Mouse (Mus musculus): ENCODE data around the gene Cdca5. TPM values are rescaled to one million over a fixed set of nuclear protein-coding genes. Genes with fewer than 3 reads are reported as not detected.

Cdca5 gene
- polyA plus RNA-seq, 1 experiment = 50.5 TPM

DNA sequence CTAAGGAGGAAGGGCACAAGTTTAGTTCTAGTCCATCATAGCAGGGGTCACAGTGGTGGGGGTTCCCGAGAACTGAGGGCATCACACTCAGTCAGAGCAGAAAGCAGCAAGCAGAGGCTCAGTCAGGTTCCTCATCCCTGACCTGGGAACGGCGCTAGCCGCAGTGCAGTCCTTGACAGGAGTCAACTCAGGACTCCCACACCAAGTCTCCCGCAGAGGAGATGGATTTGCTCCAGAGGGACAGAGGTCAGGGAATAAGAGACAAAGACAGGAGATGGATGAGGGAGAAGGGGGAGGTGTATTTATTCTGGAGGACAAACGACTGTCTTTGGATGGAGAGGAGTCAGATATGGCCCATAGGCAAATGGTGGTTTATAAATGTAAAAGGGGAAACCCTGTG is 28.3 kb downstream of the Cdca5 start:
- H3K4me1 ChIP-seq (ENCODE audit: control insufficient read depth, insufficient read depth, low read length) = no peaks in the 10 kb centered on the region
- TF ChIP-seq EP300 (IDR thresholded peaks at IDR 0.05; ENCODE audit: insufficient read depth, low read depth, low read length) (no peak), CTCF (IDR thresholded peaks at IDR 0.05; ENCODE audit: low read depth, low read length) (no peak), POLR2A (IDR thresholded peaks at IDR 0.05; ENCODE audit: insufficient read depth, low read length) (no peak)
- H3K9me3 ChIP-seq (replicated peaks; ENCODE audit: control insufficient read depth, insufficient read depth, low read length, poor library complexity, severe bottlenecking) = no peaks in the 10 kb centered on the region
- no peak overlapping the region for H3K9ac ChIP-seq (ENCODE audit: low read depth, poor library complexity, severe bottlenecking)
- peaks cover 14% of the 10 kb centered on the region for H3K36me3 ChIP-seq (ENCODE audit: control insufficient read depth, insufficient read depth, low read length, poor library complexity, severe bottlenecking)
- no peak overlapping the region for H3K4me3 ChIP-seq (ENCODE audit: low read depth, low read length)
- H3K27ac ChIP-seq (ENCODE audit: insufficient read depth, low read length) = no peak overlapping the region
- no peaks in the 10 kb centered on the region for H3K27me3 ChIP-seq (ENCODE audit: control insufficient read depth, insufficient read depth, low read length, poor library complexity, severe bottlenecking)

DNA sequence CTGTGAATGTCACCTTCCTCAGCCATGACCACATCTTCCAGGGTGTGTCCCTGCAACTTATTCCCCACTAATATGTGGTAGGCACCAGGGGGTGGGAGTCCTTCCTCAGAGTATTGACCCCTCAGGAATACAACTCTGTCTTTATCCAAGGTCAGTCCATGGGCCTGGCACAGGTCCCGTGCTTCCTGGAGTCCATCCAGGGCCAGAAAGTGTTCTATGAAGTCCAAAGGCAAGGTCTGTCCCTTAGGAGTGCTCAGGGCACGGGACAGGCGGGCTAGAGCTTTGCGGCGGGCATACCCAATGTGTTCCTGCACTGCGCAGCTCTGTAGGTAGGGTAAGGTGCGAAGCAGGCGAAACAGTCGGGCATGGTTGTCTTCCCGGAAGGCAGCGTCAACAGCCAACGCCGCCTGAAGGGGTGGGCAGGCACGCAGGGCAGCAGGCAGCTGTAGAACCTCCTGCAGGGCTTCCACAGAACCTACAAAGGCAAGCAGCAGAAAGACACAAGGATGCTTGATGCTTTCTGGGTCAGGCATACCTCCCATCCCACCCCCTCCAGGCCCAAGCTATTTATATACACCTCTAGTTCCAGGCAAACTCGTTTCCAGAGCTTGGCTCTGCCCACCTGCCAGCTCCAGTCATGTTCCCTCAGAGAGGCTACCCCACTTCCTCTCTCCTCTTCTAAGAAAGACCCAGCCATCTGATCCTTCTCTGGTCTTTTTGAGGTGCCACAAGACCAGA is 31.5 kb downstream of the Cdca5 start:
- H3K4me3 ChIP-seq (ENCODE audit: low read depth, low read length) = no peak overlapping the region
- peaks cover 2% of the 10 kb centered on the region for H3K4me1 ChIP-seq (ENCODE audit: control insufficient read depth, insufficient read depth, low read length)
- peaks cover 14% of the 10 kb centered on the region for H3K36me3 ChIP-seq (ENCODE audit: control insufficient read depth, insufficient read depth, low read length, poor library complexity, severe bottlenecking)
- no peaks in the 10 kb centered on the region for H3K27me3 ChIP-seq (ENCODE audit: control insufficient read depth, insufficient read depth, low read length, poor library complexity, severe bottlenecking)
- TF ChIP-seq CTCF (IDR thresholded peaks at IDR 0.05; ENCODE audit: low read depth, low read length) (no peak), EP300 (IDR thresholded peaks at IDR 0.05; ENCODE audit: insufficient read depth, low read depth, low read length) (no peak), POLR2A (IDR thresholded peaks at IDR 0.05; ENCODE audit: insufficient read depth, low read length) (no peak)
- H3K9me3 ChIP-seq (replicated peaks; ENCODE audit: control insufficient read depth, insufficient read depth, low read length, poor library complexity, severe bottlenecking) = no peaks in the 10 kb centered on the region
- 0 out of 2 replicates have a peak overlapping the region, but pooled peaks have one; percentile 86 for H3K9ac ChIP-seq (ENCODE audit: low read depth, poor library complexity, severe bottlenecking)
- no peak overlapping the region for H3K27ac ChIP-seq (ENCODE audit: insufficient read depth, low read length)

DNA sequence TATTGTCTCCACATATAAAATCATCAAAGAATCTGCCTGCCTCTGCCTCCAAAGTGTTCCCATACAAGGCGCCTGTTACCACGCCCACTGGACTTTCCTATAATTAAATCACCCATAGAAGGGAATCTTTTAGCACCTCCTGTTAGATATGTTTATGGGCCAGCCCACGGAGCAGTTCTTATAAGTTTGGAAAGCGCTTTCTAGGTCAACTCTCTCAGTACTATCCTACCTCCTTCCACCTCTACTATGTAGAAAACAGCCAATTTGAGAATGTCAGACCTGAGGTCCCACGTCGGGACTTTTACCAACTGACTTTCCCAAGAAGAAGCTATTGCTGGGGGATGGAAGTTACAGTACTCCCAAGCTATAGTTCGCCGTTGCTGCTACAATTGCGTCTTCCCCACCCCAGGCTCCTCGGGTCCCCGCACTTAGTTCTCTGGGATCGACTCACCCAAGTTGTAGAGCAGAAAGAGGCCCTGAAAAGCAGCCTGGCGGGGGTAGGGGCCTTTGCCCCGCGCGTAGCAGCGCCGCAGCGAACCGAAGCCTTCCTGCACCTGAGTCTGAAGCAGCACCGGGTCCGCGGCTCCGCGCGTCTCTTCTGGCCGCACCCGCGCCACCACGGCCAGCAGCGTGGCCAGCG is 32.7 kb downstream of the Cdca5 start:
- Histone ChIP-seq H3K36me3 (ENCODE audit: control insufficient read depth, insufficient read depth, low read length, poor library complexity, severe bottlenecking) (peaks cover 14% of the 10 kb centered on the region), H3K4me1 (ENCODE audit: control insufficient read depth, insufficient read depth, low read length) (peaks cover 2% of the 10 kb centered on the region), H3K27me3 (ENCODE audit: control insufficient read depth, insufficient read depth, low read length, poor library complexity, severe bottlenecking) (no peaks in the 10 kb centered on the region), H3K9me3 (replicated peaks; ENCODE audit: control insufficient read depth, insufficient read depth, low read length, poor library complexity, severe bottlenecking) (no peaks in the 10 kb centered on the region), H3K9ac (ENCODE audit: low read depth, poor library complexity, severe bottlenecking) (peak overlapping the region; percentile 86), H3K4me3 (ENCODE audit: low read depth, low read length) (peak overlapping the region; percentile 80), H3K27ac (ENCODE audit: insufficient read depth, low read length) (peak overlapping the region; percentile 44)
- no peak for TF ChIP-seq EP300 (IDR thresholded peaks at IDR 0.05; ENCODE audit: insufficient read depth, low read depth, low read length)
- no peak for TF ChIP-seq POLR2A (IDR thresholded peaks at IDR 0.05; ENCODE audit: insufficient read depth, low read length)
- TF ChIP-seq CTCF (IDR thresholded peaks at IDR 0.05; ENCODE audit: low read depth, low read length) = no peak

DNA sequence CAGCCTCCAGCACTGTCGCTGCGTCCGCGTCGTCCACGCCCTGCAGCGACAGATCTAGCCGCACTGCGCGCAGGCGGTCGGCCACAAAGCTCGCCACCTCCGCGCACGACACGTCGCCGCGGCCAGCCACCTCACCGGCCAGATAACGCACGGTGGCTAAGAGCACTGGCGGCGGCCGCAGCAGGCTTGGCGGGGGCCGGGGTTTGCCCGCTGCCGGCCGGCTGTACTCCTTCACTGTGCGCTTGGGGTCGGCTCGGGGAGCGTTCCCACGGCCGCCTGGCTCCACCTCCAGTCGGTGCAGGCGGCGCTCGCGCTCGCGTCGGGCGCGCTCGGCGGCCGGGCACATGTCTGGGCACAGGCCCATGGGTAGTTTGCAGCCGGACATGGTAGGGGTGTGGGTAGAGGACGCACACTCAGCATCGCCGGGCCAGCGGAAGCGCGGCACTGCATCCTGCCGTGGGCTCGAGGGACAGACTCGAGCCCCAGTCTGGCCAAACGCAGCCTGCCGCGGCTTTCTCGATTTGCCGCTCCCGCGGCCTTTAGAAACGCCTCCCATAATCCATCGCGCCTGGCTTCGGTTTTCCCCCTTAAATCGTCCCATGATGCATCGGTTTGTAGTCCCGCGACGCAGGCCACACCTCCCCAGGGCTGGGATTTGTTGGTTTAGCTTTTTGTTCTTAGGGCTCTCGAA is 33.3 kb downstream of the Cdca5 start, which contains the start of gene Sac3d1:
Gene Sac3d1 (minus strand): TSS at position 665 of the 691 bp plus-strand sequence.
- TF ChIP-seq POLR2A (IDR thresholded peaks at IDR 0.05; ENCODE audit: insufficient read depth, low read length) (peak; percentile 76), CTCF (IDR thresholded peaks at IDR 0.05; ENCODE audit: low read depth, low read length) (no peak), EP300 (IDR thresholded peaks at IDR 0.05; ENCODE audit: insufficient read depth, low read depth, low read length) (no peak)
- H3K4me3 ChIP-seq (ENCODE audit: low read depth, low read length) = peak within 1 kb of the TSS; percentile 80
- no peaks in the 10 kb centered on the region for H3K9me3 ChIP-seq (replicated peaks; ENCODE audit: control insufficient read depth, insufficient read depth, low read length, poor library complexity, severe bottlenecking)
- H3K9ac ChIP-seq (ENCODE audit: low read depth, poor library complexity, severe bottlenecking) = peak within 1 kb of the TSS; percentile 86
- H3K27me3 ChIP-seq (ENCODE audit: control insufficient read depth, insufficient read depth, low read length, poor library complexity, severe bottlenecking) = no peaks in the 10 kb centered on the region
- H3K36me3 ChIP-seq (ENCODE audit: control insufficient read depth, insufficient read depth, low read length, poor library complexity, severe bottlenecking) = peaks cover 14% of the 10 kb centered on the region
- H3K4me1 ChIP-seq (ENCODE audit: control insufficient read depth, insufficient read depth, low read length) = peaks cover 2% of the 10 kb centered on the region
- H3K27ac ChIP-seq (ENCODE audit: insufficient read depth, low read length) = peak within 1 kb of the TSS; percentile 72

DNA sequence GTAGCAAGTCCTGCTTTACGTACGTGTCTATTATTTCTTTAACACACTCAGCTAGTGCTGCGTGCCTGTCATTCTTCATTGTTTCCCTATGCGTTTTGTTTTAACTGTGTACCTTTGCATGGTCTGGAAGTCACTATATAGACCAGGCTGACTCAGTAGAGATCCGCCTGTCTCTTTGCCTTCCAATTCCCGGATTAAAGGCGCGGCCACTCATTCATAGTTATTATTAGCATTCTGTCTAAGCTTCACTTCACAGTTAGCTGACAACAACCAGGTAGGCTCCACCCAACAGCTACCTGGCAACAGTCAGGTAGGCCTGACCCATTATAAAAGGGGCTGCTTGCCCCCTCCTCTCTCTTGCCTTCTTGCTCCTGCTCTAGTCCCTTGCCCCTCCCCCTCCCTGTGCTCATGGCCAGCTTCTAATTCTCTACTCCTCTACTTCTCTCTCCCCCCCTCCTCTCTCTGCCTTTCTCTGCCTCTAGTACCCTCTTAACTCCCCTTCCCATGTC is 33.9 kb downstream of the Cdca5 start:
- H3K27ac ChIP-seq (ENCODE audit: insufficient read depth, low read length) = peak overlapping the region; percentile 72
- H3K27me3 ChIP-seq (ENCODE audit: control insufficient read depth, insufficient read depth, low read length, poor library complexity, severe bottlenecking) = no peaks in the 10 kb centered on the region
- H3K4me1 ChIP-seq (ENCODE audit: control insufficient read depth, insufficient read depth, low read length) = peaks cover 2% of the 10 kb centered on the region
- peak overlapping the region; percentile 57 for H3K4me3 ChIP-seq (ENCODE audit: low read depth, low read length)
- no peaks in the 10 kb centered on the region for H3K9me3 ChIP-seq (replicated peaks; ENCODE audit: control insufficient read depth, insufficient read depth, low read length, poor library complexity, severe bottlenecking)
- TF ChIP-seq CTCF (IDR thresholded peaks at IDR 0.05; ENCODE audit: low read depth, low read length) (no peak), POLR2A (IDR thresholded peaks at IDR 0.05; ENCODE audit: insufficient read depth, low read length) (no peak), EP300 (IDR thresholded peaks at IDR 0.05; ENCODE audit: insufficient read depth, low read depth, low read length) (no peak)
- H3K36me3 ChIP-seq (ENCODE audit: control insufficient read depth, insufficient read depth, low read length, poor library complexity, severe bottlenecking) = peaks cover 14% of the 10 kb centered on the region
- H3K9ac ChIP-seq (ENCODE audit: low read depth, poor library complexity, severe bottlenecking) = peak overlapping the region; percentile 86; the same call in 1 of the 2 replicates

Measured in ES-Bruce4 (cell line).